Mouse (Mus musculus) erythroblast, embryonic 14.5 days (primary cell): Measurements from ENCODE around the gene Gstt1. TPM values are rescaled to one million over a fixed set of nuclear protein-coding genes. Genes with fewer than 3 reads are reported as not detected.

Source experiments
- H3K27me3 ChIP-seq: 2 replicates; pipeline ENCODE4 v1.6.1; 2012; ENCODE audit warnings: inconsistent platforms; ENCODE audit not compliant: control insufficient read depth
- H3K36me3 ChIP-seq: 2 replicates; pipeline ENCODE4 v1.6.1; 2012; ENCODE audit warnings: mild to moderate bottlenecking, inconsistent platforms; ENCODE audit not compliant: control insufficient read depth
- H3K4me1 ChIP-seq: 2 replicates; pipeline ENCODE4 v1.6.1; 2012; ENCODE audit warnings: inconsistent platforms; ENCODE audit not compliant: control insufficient read depth
- H3K4me3 ChIP-seq: replicated peaks from 2 replicates; pipeline ENCODE3; 2012; ENCODE audit warnings: moderate library complexity, mild to moderate bottlenecking, inconsistent platforms
- H3K9me3 ChIP-seq: 2 replicates; pipeline ENCODE4 v1.6.1; 2012; ENCODE audit warnings: low read length, inconsistent platforms, mixed read lengths; ENCODE audit not compliant: control insufficient read depth
- GATA1 ChIP-seq: IDR thresholded peaks from 2 replicates; pipeline ENCODE4 v1.6.1; 2012; ENCODE audit warnings: low read length, inconsistent platforms, mixed read lengths
- TAL1 ChIP-seq: IDR thresholded peaks from 3 replicates; pipeline ENCODE4 v1.6.1; 2012; ENCODE audit warnings: low read length, inconsistent platforms, mixed read lengths
- polyA plus RNA-seq: library from polyadenylated mRNA; stranded (reverse); fragments of >175 nt; gene quantifications from 2 replicates; pipeline ENCODE4 v1.2.3, GENCODE M21; 2012

The Gstt1 gene
- polyA plus RNA-seq, 1 experiment, result 0.22 TPM

DNA sequence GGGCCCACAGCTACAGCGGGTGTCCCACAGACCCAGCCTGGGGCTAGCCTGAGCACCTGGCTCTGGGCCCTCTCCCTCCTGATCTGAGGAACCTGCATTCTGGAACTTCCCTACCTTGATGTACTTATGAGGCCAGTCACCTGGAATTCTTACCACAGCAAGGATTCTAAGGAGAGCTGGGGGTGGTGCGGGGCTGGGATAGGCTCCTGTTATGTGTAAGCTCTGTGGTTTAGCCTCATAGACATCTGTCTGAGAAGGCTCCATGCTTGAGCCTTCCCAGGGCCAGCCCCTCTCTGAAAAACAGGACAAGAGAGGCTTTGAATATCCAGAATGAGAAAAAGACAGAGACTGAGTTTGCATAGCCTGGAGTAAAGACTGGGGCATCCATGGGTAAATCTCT, 24.1 kb upstream of the Gstt1 start, which contains the start of gene Gstt4:
Gstt4 (minus strand) TSS at position 101 of the 400 bp plus-strand sequence.
- TF ChIP-seq TAL1 (no peak), GATA1 (no peak)
- Histone ChIP-seq H3K9me3 (no peaks in the 10 kb centered on the region), H3K36me3 (no peaks in the 10 kb centered on the region), H3K4me1 (no peaks in the 10 kb centered on the region), H3K27me3 (no peaks in the 10 kb centered on the region), H3K4me3 (no peak within 1 kb of the TSS)

DNA sequence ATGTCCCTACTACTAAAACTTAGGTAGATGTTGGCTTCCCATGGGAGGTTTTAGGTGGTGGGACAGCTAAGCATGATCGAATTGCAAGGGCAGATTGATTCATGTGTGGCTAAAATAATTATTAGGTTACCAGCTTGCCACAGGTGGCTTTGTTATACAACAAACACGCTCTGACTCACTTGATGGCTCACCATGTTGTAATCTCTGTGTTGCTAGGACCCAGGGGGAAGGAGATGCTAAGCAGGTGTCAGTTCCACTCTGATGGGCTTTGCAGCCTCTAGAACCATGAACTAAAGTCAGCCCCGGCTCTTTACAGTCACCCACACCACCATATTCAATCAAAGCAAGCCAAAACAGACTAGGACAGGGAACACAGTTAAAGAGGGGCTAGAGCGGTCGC, 21.5 kb upstream of the Gstt1 start:
- Histone ChIP-seq H3K4me3 (no peak overlapping the region), H3K36me3 (no peaks in the 10 kb centered on the region), H3K27me3 (0 out of 2 replicates have a peak, but pooled peaks cover 2% of the 10 kb centered on the region), H3K9me3 (no peaks in the 10 kb centered on the region), H3K4me1 (no peaks in the 10 kb centered on the region)
- no peak for TF ChIP-seq TAL1
- TF ChIP-seq GATA1, result no peak

DNA sequence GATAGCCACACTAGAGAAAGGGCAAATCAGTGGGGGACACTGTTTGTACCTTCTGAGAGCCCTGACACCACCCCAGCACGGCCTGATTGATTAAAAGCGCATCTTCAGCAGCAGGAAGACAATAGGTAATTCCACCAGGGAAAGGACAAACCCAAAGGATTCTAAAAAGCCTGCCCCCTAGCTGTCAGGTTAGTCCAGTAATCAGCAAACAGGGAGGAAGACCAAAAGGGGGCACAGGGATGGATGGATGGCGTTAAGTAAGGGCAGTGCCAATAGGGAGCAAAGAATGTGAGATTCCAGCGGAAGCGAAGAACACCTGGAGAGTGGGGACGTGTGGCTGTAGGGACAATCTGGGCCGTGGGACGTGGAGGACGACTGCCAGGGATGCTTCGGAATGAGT, 20.3 kb upstream of the Gstt1 start:
- Histone ChIP-seq H3K4me3 (no peak overlapping the region), H3K4me1 (no peaks in the 10 kb centered on the region), H3K9me3 (no peaks in the 10 kb centered on the region), H3K27me3 (0 out of 2 replicates have a peak, but pooled peaks cover 2% of the 10 kb centered on the region), H3K36me3 (no peaks in the 10 kb centered on the region)
- TF ChIP-seq TAL1 (no peak), GATA1 (no peak)

DNA sequence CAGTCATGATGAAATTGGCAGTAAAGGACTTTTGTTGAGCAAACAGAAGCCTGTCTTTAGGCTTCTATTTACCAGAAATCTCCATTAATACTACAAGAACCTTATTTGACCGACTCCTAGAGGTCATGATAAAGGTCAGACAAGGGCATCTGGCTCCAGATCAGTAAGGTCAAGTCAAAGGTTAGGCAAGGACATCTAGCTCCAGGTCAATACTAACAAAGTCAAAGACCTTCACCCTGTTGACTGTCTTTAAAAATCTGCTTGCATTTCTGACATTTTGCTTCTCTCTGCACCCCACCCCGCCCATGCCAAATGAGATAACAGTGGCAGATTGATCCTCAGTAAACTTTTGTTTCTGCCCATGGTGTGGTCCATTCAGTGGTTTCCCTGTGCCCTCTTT, 5.8 kb upstream of the Gstt1 start:
- peaks cover 5% of the 10 kb centered on the region for H3K9me3 ChIP-seq
- H3K4me3 ChIP-seq, result no peak overlapping the region
- no peaks in the 10 kb centered on the region for H3K36me3 ChIP-seq
- TF ChIP-seq TAL1, result no peak
- TF ChIP-seq GATA1, result no peak
- peaks cover 7% of the 10 kb centered on the region for H3K27me3 ChIP-seq
- peaks cover 3% of the 10 kb centered on the region for H3K4me1 ChIP-seq

DNA sequence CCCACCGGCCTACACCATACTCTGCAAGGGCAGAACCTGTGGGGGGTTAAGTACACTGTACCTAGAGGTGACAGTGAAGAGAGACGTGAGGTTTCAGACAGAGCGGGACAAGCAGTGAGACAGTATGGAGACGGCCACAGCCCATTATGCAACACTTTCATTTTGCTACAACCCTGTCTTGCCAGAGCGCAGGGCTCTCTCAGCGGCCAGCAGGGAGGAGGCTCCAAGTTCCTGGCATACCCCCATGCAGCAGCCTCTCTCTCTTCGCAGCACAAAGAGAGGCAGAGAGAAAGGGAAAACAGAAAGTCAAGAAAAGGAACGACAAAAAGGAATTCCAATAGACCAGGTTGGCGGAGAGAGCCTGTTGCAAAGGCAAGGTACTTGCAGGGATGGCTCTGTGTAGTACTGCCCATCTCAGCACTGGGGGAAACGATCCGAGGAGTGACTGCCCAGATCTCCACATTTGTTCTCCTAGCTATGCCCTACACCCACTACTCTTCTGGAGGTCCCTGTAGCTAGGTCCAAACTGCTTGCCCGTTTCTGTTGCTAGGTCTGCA, 687 bp downstream of the Gstt1 start:
- no peaks in the 10 kb centered on the region for H3K9me3 ChIP-seq
- H3K4me1 ChIP-seq, result peaks cover 23% of the 10 kb centered on the region
- TF ChIP-seq GATA1, result no peak
- no peak for TF ChIP-seq TAL1
- H3K36me3 ChIP-seq, result no peaks in the 10 kb centered on the region
- H3K4me3 ChIP-seq, result peak overlapping the region; percentile 65
- H3K27me3 ChIP-seq, result peaks cover 24% of the 10 kb centered on the region

DNA sequence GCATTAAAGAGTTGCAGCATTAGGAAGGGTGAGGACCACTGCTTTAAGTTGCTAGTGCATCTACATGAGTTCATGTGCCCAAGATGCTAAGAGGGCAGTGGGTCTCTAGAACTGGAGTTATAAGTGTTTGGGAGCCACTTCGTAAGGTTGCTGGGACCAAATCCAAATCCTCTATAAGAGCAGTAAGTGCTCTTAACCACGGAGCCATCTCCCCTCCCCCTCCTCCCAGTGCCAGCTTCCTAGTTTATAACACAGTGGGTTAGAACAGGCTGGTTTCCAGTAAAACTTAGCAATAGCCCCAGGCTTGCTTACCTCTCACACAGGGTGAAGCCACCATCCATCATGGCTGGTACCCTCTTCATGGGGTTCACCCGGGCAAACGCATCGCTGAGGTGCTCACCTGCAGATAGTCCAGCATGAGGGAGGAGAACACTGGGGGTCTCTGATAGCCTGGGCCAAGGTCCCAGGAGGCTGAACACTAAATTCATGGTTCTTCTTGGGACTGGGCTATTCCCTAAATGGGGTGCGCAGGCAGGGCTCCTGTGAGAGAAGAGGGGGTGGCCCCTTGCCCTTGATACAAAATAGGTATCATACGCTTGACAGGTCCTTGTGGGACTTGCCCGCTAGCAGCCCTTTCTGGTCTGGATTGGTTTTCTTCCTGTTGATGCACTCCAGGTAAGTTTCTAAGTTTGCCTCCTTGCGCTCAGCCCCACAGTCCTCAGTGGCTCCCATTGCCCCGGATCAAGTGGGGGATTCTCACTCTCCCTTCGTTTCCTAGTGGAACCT, 1.5 kb downstream of the Gstt1 start:
- Histone ChIP-seq H3K36me3 (no peaks in the 10 kb centered on the region), H3K4me3 (peak overlapping the region; percentile 65), H3K27me3 (peaks cover 27% of the 10 kb centered on the region), H3K4me1 (peaks cover 23% of the 10 kb centered on the region), H3K9me3 (no peaks in the 10 kb centered on the region)
- TF ChIP-seq TAL1 (no peak), GATA1 (no peak)

DNA sequence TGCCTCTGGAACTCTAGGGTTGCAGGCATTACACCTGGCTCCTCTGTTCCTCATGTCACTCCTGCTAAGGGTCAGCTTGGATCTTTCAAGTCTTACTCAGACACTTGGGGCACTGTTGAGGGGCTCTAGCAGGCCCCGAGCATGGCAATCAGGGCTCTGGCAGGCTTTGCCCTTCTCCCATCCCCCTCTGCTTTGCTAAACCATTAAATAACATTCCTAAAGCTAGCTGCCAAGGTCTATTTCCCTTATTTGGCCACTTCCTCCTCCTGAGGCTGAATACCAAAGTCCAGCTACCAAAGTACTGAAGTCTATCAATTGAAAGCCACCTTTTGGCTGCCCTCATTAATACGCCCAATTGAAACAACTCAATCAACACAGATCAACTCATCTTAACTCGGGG, 3.5 kb downstream of the Gstt1 start:
- Histone ChIP-seq H3K4me3 (no peak overlapping the region), H3K27me3 (peaks cover 27% of the 10 kb centered on the region), H3K9me3 (no peaks in the 10 kb centered on the region), H3K36me3 (no peaks in the 10 kb centered on the region), H3K4me1 (peaks cover 23% of the 10 kb centered on the region)
- TF ChIP-seq GATA1, result no peak
- TF ChIP-seq TAL1, result no peak

DNA sequence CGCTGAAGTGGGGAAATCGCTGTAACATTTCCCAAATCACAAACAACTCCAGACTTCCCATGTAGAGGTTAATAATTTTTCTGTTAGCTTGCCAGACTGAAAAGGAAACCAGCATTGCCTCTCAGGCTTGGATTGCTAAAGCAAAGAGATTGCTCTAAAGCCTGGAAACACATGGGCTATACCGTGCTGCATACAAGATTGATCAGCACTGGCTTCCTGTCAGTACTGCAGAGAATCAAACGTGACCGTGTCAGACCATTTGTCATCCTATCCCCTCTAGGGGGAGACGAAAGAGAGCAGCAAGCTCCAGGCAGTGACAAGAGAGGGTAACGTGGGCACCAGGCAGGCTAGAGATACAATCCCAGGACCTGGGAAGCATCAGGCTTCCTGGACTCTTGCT, 7.6 kb downstream of the Gstt1 start:
- H3K4me3 ChIP-seq, result no peak overlapping the region
- H3K36me3 ChIP-seq, result no peaks in the 10 kb centered on the region
- H3K4me1 ChIP-seq, result no peaks in the 10 kb centered on the region
- no peaks in the 10 kb centered on the region for H3K9me3 ChIP-seq
- TF ChIP-seq GATA1, result no peak
- no peak for TF ChIP-seq TAL1
- peaks cover 9% of the 10 kb centered on the region for H3K27me3 ChIP-seq

DNA sequence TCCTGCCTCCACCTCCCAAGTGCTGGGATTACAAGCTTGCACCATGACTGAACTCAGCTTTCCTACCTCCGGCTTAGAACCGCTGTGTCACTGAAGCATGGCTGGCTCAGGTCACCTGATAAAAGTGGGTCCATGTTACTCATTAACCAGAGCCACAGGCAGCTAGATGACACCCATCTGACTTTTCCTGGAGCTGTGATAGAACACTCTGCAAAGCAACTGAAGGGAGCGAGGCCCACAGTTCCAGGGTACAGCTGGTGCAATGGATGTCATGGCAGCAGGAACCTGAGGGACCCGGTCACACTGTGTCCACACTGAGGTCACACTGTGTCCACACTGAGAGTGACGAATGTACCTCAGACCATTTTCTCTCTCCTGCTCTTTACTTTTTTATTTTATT, 8.5 kb downstream of the Gstt1 start:
- Histone ChIP-seq H3K4me3 (no peak overlapping the region), H3K4me1 (no peaks in the 10 kb centered on the region), H3K27me3 (peaks cover 9% of the 10 kb centered on the region), H3K36me3 (no peaks in the 10 kb centered on the region), H3K9me3 (no peaks in the 10 kb centered on the region)
- TF ChIP-seq TAL1, result no peak
- no peak for TF ChIP-seq GATA1

DNA sequence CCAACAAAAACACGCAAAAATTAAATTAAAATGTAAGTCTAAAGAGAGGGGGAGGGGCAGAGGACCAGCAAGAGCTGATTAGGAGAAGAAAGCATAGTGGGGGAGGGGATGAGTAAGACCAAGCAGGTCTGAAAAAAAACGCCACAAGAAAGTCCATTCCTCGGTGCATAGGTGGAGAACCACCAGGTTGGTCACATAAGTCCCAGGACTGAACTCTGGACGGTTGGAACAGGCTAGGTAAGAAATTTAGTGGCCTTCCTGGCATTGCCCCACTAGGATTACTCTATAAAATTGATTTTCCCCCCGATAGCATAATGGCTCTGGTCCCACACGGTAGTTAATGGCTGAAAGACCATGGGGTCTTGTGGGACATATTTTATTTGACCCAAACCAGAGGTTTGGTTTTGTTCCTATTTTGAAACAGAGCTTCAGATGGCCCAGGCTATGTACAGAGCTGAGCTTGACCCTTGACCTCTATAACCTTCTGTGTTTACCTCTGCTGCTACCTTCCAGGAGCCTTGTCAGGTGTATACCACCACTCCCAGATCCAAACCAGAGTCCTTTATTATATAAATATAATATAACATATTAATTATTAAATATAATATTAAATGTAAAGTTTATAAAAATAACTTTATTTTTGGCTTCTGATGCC, 9.2 kb downstream of the Gstt1 start:
- TF ChIP-seq GATA1 (no peak), TAL1 (no peak)
- Histone ChIP-seq H3K27me3 (peaks cover 9% of the 10 kb centered on the region), H3K9me3 (no peaks in the 10 kb centered on the region), H3K4me1 (no peaks in the 10 kb centered on the region), H3K36me3 (no peaks in the 10 kb centered on the region), H3K4me3 (no peak overlapping the region)
